Mouse (Mus musculus) hindbrain, postnatal 0 days (tissue): ENCODE data around the gene Fam186b. TPM values are rescaled to one million over a fixed set of nuclear protein-coding genes. Genes with fewer than 3 reads are reported as not detected.
"Not testable (repeated sequence)": the region's sequence is repeated elsewhere in the genome, so short reads cannot be mapped to it uniquely, and the experiment has no call there.

Experiments
- ATAC-seq: fragments of 200-750 bp; cut with Nextera tagmentation; 2 replicates; pipeline ENCODE4 v1.8.0; 2017; ENCODE audit warnings: mild to moderate bottlenecking, moderate TSS enrichment, moderate library complexity
- DNase-seq: peaks from one replicate; pipeline ENCODE4 v3.0.0-alpha.2; 2015; ENCODE audit warnings: low spot score
- H3K27ac ChIP-seq: fragments of 300-500 bp; sonication (generic); 2 replicates; pipeline ENCODE4 v1.5.1; 2014; ENCODE audit warnings: mild to moderate bottlenecking
- H3K27me3 ChIP-seq: fragments of 300-500 bp; sonication (generic); 2 replicates; pipeline ENCODE4 v1.6.1; 2014; ENCODE audit warnings: low read length, mixed read lengths; ENCODE audit not compliant: insufficient read depth
- H3K36me3 ChIP-seq: fragments of 300-500 bp; sonication (generic); 2 replicates; pipeline ENCODE4 v1.6.1; 2014; ENCODE audit warnings: low read length, mixed read lengths; ENCODE audit not compliant: insufficient read depth
- H3K4me1 ChIP-seq: fragments of 300-500 bp; sonication (generic); 2 replicates; pipeline ENCODE4 v1.6.1; 2014; ENCODE audit warnings: antibody characterized with exemption, low read length, mixed read lengths; ENCODE audit not compliant: insufficient read depth
- H3K4me2 ChIP-seq: fragments of 300-500 bp; sonication (generic); 2 replicates; pipeline ENCODE4 v1.6.1; 2014; ENCODE audit warnings: low read depth, mild to moderate bottlenecking, low read length, moderate library complexity, mixed read lengths
- H3K4me3 ChIP-seq: fragments of 300-500 bp; sonication (generic); 2 replicates; pipeline ENCODE4 v1.5.1; 2014; ENCODE audit warnings: low read length
- H3K9ac ChIP-seq: fragments of 300-500 bp; sonication (generic); replicated peaks from 2 replicates; pipeline ENCODE4 v1.6.1; 2014; ENCODE audit warnings: mild to moderate bottlenecking, low read length, moderate library complexity, mixed read lengths
- H3K9me3 ChIP-seq: fragments of 300-500 bp; sonication (generic); 2 replicates; pipeline ENCODE4 v1.6.1; 2016; ENCODE audit warnings: low read length, mixed read lengths
- CTCF ChIP-seq: IDR thresholded peaks from 2 replicates; pipeline ENCODE4 v1.5.1; 2016; ENCODE audit warnings: antibody characterized with exemption, control low read depth, low read depth
- WGBS: fragments of 180-500 bp; shearing (Covaris S2); extraction: QIAGEN DNeasy Blood & Tissue Kit; methylation state at CpG from one replicate; pipeline ENCODE4 v1.1.7; 2014; 5-methylcytosine and 5-hydroxymethylcytosine counted together
- polyA plus RNA-seq: library from polyadenylated mRNA; unstranded; fragments of >200 nt; fragmentation: Nextera tagmentation; extraction: Ambion mirVana; gene quantifications from 2 replicates; pipeline ENCODE4 v1.2.1, GENCODE M21; 2015
- total RNA-seq: library from RNA; depleted of rRNA; stranded (reverse); fragments of >200 nt; gene quantifications from 2 replicates; pipeline ENCODE4 v1.2.3, GENCODE M21; 2014

The Fam186b gene
- total and polyA plus RNA-seq, 2 experiments from 2014 or later = 1.3 TPM

GRCm38 (mm10) chr15:99249938-99250337 lies 45.8 kb downstream of the Fam186b start:
- no peak for DNase-seq
- Histone ChIP-seq H3K9ac (no peak overlapping the region), H3K4me1 (0 out of 2 replicates have a peak, but pooled peaks cover 3% of the 10 kb centered on the region), H3K36me3 (peaks cover 43% of the 10 kb centered on the region), H3K9me3 (no peaks in the 10 kb centered on the region), H3K4me2 (no peak overlapping the region), H3K27me3 (no peaks in the 10 kb centered on the region), H3K4me3 (no peak overlapping the region), H3K27ac (no peak overlapping the region)
- 94% methylated on average over 10 of the region's 11 CpGs for WGBS
- ATAC-seq = no peak
- TF ChIP-seq CTCF = no peak

- ATAC-seq = no peak
- no peak overlapping the region for H3K9ac ChIP-seq
- no peak overlapping the region for H3K4me3 ChIP-seq
- H3K27me3 ChIP-seq = no peaks in the 10 kb centered on the region
- no peak overlapping the region for H3K4me2 ChIP-seq
- WGBS = 89% methylated on average over 9 of the region's 9 CpGs
- no peak for TF ChIP-seq CTCF
- H3K9me3 ChIP-seq = no peaks in the 10 kb centered on the region
- peaks cover 49% of the 10 kb centered on the region for H3K36me3 ChIP-seq
- 0 out of 2 replicates have a peak, but pooled peaks cover 3% of the 10 kb centered on the region for H3K4me1 ChIP-seq
- no peak overlapping the region for H3K27ac ChIP-seq
- DNase-seq = no peak
Observed at GRCm38 (mm10) chr15:99248972-99249371, 46.7 kb downstream of the Fam186b start.

GRCm38 (mm10) chr15:99246736-99247135 lies 49.0 kb downstream of the Fam186b start:
- not testable (repeated sequence) for H3K4me1 ChIP-seq, H3K27me3 ChIP-seq, H3K4me2 ChIP-seq, ATAC-seq, H3K9me3 ChIP-seq, H3K4me3 ChIP-seq, H3K27ac ChIP-seq, H3K9ac ChIP-seq
- peak; percentile 47 for DNase-seq
- H3K36me3 ChIP-seq = peaks cover 65% of the 10 kb centered on the region
- WGBS = 72% methylated on average over 6 of the region's 6 CpGs

GRCm38 (mm10) chr15:99242045-99242444 lies 53.6 kb downstream of the Fam186b start:
- Histone ChIP-seq H3K4me3 (no peak overlapping the region), H3K27ac (no peak overlapping the region), H3K4me1 (no peaks in the 10 kb centered on the region), H3K9ac (no peak overlapping the region), H3K27me3 (no peaks in the 10 kb centered on the region), H3K4me2 (no peak overlapping the region), H3K9me3 (no peaks in the 10 kb centered on the region), H3K36me3 (peaks cover 41% of the 10 kb centered on the region)
- ATAC-seq (no peak), DNase-seq (no peak)
- WGBS = 94% methylated on average over 10 of the region's 10 CpGs
- no peak for TF ChIP-seq CTCF

- no peak overlapping the region for H3K9ac ChIP-seq
- H3K9me3 ChIP-seq = no peaks in the 10 kb centered on the region
- H3K36me3 ChIP-seq = peaks cover 35% of the 10 kb centered on the region
- H3K4me3 ChIP-seq = no peak overlapping the region
- TF ChIP-seq CTCF = no peak
- DNase-seq (no peak), ATAC-seq (no peak)
- WGBS = 72% methylated on average over 4 of the region's 4 CpGs
- H3K4me1 ChIP-seq = no peaks in the 10 kb centered on the region
- no peaks in the 10 kb centered on the region for H3K27me3 ChIP-seq
- H3K27ac ChIP-seq = no peak overlapping the region
- H3K4me2 ChIP-seq = no peak overlapping the region
Observed at GRCm38 (mm10) chr15:99241249-99241648, 54.4 kb downstream of the Fam186b start.

GRCm38 (mm10) chr15:99240129-99240528 lies 55.6 kb downstream of the Fam186b start:
- TF ChIP-seq CTCF = peak; percentile 41
- Histone ChIP-seq H3K4me3 (no peak overlapping the region), H3K27me3 (no peaks in the 10 kb centered on the region), H3K36me3 (peaks cover 25% of the 10 kb centered on the region), H3K4me2 (no peak overlapping the region), H3K9ac (no peak overlapping the region), H3K9me3 (no peaks in the 10 kb centered on the region), H3K4me1 (no peaks in the 10 kb centered on the region), H3K27ac (no peak overlapping the region)
- 79% methylated on average over 4 of the region's 4 CpGs for whole genome bisulfite sequencing
- DNase-seq (no peak), ATAC-seq (no peak)

- ATAC-seq = no peak
- H3K27ac ChIP-seq = no peak overlapping the region
- no peak overlapping the region for H3K4me2 ChIP-seq
- H3K4me1 ChIP-seq = no peaks in the 10 kb centered on the region
- no peaks in the 10 kb centered on the region for H3K27me3 ChIP-seq
- 66% methylated on average over 11 of the region's 11 CpGs for WGBS
- no peak for DNase-seq
- no peak for TF ChIP-seq CTCF
- no peaks in the 10 kb centered on the region for H3K9me3 ChIP-seq
- H3K36me3 ChIP-seq = peaks cover 11% of the 10 kb centered on the region
- H3K9ac ChIP-seq = no peak overlapping the region
- H3K4me3 ChIP-seq = no peak overlapping the region
Observed at GRCm38 (mm10) chr15:99238006-99238405, 57.7 kb downstream of the Fam186b start.
